Mouse (Mus musculus) skeletal muscle tissue, adult 2 months (tissue): Measurements from ENCODE around the gene Dalrd3.

Source experiments
- DNase-seq: peaks from one replicate; pipeline ENCODE4 v3.0.0-alpha.2; 2012; ENCODE audit warnings: low read depth, low spot score

The Dalrd3 gene

DNA sequence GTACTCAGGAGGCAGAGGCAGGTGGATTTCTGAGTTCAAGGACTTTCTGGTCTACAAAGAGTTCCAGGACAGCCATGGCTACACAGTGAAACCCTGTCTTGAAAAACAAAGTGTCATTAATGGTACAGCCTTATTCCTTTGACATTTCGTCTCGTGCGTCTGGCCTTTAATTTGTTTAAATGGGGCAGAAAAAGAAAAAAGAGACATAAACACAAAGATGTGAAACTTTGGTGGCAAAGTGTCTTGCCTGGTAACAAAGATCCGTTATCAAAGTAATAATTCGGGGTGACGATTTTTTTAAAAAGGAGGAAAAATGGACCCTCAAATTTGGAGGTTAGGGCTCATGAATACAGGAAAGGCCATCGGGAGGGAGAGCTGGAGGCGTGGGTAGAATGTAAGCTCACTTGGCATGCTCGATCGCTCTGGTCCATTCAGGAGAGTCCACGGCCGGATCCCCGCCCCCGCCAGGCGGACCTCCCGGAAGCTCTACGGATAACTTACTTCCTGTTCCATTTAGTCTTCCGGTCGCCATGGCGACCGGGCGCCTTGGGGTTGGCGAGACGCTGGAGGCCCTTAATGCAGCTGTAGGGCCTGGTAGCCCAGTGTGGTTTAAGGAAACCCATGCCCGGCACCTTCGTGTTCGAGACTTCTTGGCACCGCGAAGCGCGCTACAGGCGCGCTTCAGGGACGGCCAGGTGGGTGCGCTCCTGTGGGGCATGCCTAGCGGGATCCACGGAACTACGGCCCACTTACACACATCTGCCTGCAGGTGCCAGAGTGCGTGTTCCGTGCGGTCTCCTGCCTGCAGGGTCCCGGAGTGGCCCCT is at the start of gene Dalrd3:
Dalrd3 (plus strand) TSS at position 506 of the 826 bp plus-strand sequence.
- peak; percentile 89 for DNase-seq

GRCm38 (mm10) chr9:108521604-108522003 is 48.1 kb upstream of the Dalrd3 start:
- DNase-seq, result no peak

GRCm38 (mm10) chr9:108523341-108523740 is 46.3 kb upstream of the Dalrd3 start:
- DNase-seq, result no peak

GRCm38 (mm10) chr9:108525400-108525799 is 44.3 kb upstream of the Dalrd3 start:
- no peak for DNase-seq

GRCm38 (mm10) chr9:108530954-108531353 is 38.7 kb upstream of the Dalrd3 start:
- no peak for DNase-seq

GRCm38 (mm10) chr9:108531496-108531895 is 38.2 kb upstream of the Dalrd3 start:
- DNase-seq, result no peak

DNA sequence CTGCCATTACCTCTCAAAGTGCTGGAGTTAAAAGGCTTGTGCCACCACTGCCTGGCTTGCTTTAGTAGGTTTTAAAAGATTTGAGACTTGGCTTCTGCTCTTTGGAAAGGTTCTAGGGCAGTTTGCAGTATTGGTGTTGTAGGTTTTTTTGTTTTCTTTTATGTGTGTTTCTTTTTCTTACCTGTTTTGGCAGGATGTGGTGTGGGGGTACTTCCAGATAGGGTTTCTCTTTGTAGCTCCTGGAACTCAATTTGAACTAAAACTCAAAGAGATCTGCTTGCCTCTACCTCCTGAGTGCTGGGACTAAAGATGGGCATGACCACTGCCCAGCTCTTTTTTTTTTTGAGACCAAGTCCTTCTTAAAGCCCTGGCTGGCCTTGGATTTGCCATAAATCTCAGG is 28.8 kb upstream of the Dalrd3 start:
- DNase-seq, result no peak

DNA sequence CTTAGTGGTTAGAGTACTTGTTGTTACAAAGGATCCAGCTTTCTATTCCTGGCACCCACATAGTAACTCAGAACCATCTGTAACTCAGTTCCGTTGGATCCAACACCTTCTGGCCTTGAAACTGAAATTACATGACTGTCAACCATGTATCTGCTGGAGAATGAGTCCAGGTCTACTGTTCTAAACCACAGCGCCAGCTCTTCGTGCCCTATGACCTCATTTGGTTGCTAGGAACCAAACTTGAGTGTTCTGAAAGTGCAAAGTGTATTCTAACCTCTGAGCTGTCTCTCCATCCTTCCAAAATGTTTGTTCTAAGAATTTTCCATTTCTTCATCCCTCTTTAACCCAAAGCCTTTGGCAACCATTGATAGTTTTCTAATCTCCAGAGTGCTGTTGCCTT is 23.7 kb upstream of the Dalrd3 start:
- DNase-seq, result no peak

GRCm38 (mm10) chr9:108546875-108547274 is 22.8 kb upstream of the Dalrd3 start:
- DNase-seq, result no peak

DNA sequence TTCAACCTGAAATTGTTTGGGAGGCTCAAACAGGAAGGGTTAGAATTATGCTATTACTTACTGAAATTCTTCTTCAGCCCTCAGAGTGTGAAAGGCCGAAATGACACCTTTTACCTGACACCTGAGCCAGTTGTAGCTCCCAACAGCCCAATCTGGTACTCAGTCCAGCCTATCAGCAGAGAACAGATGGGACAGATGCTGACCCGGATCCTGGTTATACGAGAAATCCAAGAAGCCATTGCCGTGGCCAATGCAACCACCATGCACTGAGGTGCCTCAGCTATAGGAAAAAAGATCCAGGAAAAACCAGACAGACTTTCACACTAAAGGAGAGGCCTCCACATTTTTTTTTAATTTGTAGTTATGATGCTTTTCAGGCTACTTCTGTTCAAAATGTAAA is 10.5 kb upstream of the Dalrd3 start:
- DNase-seq, result no peak

GRCm38 (mm10) chr9:108560227-108560841 is 9.4 kb upstream of the Dalrd3 start, which contains the start of gene Impdh2:
Gene Impdh2 (plus strand): TSS chr9:108560286.
- DNase-seq, result peak; percentile 97

- DNase-seq, result no peak
Measured at GRCm38 (mm10) chr9:108563671-108564070, 6.0 kb upstream of the Dalrd3 start.

DNA sequence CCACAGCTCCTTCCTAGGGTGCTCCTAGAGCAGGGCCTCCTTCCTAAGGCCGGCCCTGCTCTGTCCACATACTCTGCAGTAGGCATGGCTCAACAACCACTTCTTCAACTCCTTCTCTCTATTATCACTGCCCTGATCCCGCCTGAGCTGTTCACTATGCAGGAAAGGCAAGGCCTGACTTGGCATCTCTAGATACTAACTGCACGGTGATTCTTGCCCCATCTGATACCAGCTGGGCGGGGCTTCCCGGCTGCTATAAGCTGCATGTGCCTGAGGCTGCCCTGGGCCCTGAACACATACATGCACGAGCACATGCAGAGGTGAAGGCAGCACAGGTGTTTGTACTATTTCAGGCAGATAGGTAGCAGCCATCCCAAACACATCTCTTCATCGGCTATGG is 5.6 kb upstream of the Dalrd3 start:
- no peak for DNase-seq

DNA sequence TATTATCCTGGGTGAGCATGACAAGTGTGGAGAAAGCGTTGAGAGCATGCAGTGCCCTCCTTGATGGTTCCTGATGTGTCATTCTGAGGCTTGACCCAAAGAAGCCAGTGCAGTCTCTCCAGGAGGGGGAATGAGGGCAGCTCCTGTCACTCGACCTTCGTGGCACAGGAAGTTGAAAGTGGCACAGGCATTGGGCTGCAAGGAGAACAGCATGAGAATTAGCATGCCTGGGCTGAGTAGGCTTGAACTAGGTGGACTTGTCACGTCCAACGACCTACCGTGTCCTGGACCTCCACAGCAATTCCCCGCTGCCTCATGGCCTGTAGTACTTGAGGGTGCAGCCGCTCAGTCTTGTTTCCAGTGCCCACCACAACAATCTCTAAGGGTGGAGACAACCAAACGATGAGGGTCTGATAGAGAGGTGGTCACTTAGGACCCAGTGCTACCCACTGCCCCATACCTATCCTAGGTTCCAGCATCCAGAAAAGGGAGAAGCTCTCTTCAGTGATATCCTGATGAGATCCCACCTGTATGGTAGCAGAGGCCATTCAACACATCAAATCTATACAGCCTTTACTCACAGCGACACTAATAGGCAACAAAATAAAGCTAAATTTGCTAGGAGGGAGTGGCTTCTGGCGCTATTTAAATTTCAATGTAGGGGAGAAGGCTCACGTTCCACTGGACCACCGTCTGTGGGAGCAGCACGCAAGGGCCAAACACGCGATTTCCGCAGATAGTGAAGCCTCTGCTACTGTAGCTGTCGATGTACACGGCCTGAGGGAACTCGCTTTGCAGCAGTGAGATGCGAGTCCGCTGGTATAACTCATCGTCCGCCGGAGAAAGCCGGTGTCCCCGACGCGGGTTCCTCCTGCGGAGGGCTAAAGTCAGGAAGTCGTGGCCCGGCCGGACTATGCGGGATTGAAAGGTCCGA is 3.5 kb upstream of the Dalrd3 start:
- no peak for DNase-seq

DNA sequence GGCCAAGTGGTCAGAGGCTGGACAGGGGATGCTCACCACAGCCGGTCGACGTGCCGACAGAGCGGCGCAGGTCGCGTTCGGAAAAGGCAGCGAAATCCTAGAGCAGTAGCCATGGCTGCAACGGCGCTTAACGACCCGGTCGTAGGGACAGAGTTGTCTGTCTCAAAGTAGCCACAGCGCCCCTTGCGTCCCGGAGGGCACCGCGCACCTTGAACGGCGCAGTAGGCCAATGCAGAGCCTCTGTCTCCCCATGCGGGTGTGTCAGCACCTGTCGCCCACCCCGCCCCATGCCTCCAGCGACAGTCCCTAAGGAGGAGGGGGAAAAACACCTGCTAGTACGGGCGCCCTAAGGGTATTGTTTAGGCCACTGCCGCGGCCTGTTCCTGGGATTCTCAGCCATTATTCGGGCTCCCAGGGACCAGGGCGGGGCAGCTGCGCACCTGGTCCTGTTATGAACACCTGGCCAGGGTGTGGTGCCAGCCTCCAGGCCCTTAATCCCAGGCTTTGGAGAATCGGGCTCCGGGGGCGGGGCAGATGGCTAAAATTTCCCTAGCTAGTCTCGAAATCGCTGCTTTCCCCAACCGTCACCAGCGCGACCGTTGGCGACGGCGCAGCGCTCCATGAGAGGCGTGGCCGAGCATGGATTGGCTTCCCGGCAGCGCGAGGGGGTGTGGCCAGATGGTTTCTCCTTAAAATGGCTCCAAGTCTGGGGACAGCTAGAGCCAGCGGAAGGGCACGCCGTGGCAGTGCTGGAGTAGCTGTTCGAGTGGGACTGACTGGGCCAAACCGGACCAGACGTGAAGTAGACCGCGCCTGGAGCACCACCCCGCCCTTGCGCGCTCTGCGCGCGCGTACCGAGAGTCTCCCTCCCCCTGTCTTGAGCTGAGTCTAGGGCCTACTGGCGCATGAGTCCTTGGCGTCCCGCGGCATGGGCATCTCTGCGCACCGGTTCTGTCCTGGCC is 2.6 kb upstream of the Dalrd3 start, which contains the start of gene Ndufaf3:
Ndufaf3 (minus strand) TSS at position 620 of the 962 bp plus-strand sequence.
- DNase-seq, result peak; percentile 93

GRCm38 (mm10) chr9:108567931-108568419 is 1.7 kb upstream of the Dalrd3 start:
- DNase-seq, result no peak

- DNase-seq, result no peak
Measured at GRCm38 (mm10) chr9:108568511-108568921, 1.2 kb upstream of the Dalrd3 start.

DNA sequence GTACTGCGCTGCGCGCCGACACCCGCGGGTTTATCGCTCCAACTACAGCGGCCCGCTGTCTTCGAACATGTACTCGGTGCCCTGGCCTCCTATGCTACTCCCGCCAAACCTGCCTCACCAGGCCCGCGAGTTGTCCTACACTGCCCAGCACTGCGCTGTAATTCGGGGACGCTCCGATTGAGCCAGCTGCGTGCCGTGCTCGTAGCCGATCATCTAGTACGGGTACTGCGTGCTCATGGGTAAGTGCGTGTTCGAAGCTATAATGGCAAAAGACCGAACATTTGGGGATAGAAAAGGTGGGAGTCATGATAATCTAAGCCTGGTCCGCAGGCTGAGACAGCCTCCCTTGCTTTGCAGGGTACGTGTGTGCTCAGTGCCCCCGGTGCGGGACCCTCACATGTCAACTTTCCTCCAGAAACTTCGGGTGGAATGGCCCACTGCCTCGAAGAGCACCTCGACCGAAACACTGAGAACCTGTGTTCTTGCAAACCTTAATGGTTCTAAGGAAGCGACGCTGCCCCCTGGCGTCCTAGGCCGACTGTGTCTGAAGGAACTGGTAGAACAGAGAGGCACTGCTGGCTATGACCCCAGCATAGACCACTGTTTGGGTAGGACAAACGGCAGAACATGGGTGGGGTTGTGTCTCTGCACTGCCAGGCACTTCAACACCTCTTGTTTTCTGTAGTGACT is 666 bp downstream of the Dalrd3 start:
- DNase-seq, result no peak

GRCm38 (mm10) chr9:108571401-108571973 is 1.8 kb downstream of the Dalrd3 start:
- no peak for DNase-seq

GRCm38 (mm10) chr9:108572321-108572720 is 2.6 kb downstream of the Dalrd3 start:
- DNase-seq, result no peak
